In the genomic region with DNA sequence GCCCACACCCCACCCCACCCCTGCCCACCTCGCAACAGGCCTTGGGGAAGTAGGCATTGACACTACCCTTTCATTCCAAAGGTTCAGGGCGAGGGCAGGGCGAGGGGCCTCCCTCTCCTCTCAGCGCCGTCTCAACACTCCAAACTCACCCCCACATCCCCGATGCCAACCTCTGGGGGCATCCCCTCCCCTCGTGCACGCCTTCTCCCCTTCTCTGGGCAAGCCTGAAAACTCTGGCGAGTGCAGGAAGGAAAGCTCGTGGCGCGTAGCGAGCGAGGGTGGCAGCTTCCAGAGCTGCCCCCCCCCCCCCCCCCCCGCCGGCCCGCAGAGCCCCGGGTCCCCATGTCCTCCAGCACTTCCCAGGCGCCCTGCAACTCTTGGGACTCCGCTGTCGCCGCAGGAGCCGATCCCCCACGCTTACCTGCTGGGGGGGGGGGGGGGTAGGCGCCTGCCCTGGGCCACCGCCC, we compare ENCODE assay signal across 8 mouse cellular contexts. TPM values are rescaled to one million over a fixed set of nuclear protein-coding genes. Genes with fewer than 3 reads are reported as not detected.
DNase-seq lines count a peak whose midpoint lies in the region; ATAC-seq and TF ChIP-seq lines count a peak whose summit lies in the region.

No protein-coding gene starts in this region.

- peak overlapping the region; percentile 64 for H3K9ac ChIP-seq in hindbrain, embryonic 11.5 days (ENCODE audit: low read depth, low read length)
- peak overlapping the region; percentile 91 for H3K9ac ChIP-seq in liver, embryonic 11.5 days (ENCODE audit: low read depth, low read length)
- peak overlapping the region; percentile 88 for H3K9ac ChIP-seq in neural tube, embryonic 14.5 days (replicated peaks; ENCODE audit: low read depth, low read length)

- H3K9me3 ChIP-seq in embryonic facial prominence, embryonic 10.5 days: no peaks in the 10 kb centered on the region
- no peaks in the 10 kb centered on the region for H3K9me3 ChIP-seq in hindbrain, embryonic 11.5 days (ENCODE audit: control insufficient read depth, low read length)
- H3K9me3 ChIP-seq in liver, embryonic 11.5 days (ENCODE audit: control insufficient read depth, low read length): no peaks in the 10 kb centered on the region
- H3K9me3 ChIP-seq in neural tube, embryonic 14.5 days (ENCODE audit: control insufficient read depth, low read length): no peaks in the 10 kb centered on the region

- peaks cover 10% of the 10 kb centered on the region for H3K27me3 ChIP-seq in spleen, adult 2 months (ENCODE audit: control insufficient read depth, insufficient read depth, low read length)
- H3K27me3 ChIP-seq in embryonic facial prominence, embryonic 10.5 days (replicated peaks; ENCODE audit: low read depth, poor library complexity, severe bottlenecking): 0 out of 2 replicates have a peak, but pooled peaks cover 9% of the 10 kb centered on the region
- no peaks in the 10 kb centered on the region for H3K27me3 ChIP-seq in hindbrain, embryonic 11.5 days (ENCODE audit: control insufficient read depth, insufficient read depth, low read length)
- H3K27me3 ChIP-seq in liver, embryonic 11.5 days (replicated peaks; ENCODE audit: control insufficient read depth, insufficient read depth, low read length): no peaks in the 10 kb centered on the region
- no peaks in the 10 kb centered on the region for H3K27me3 ChIP-seq in neural tube, embryonic 14.5 days (ENCODE audit: control insufficient read depth, insufficient read depth, low read length)

- H3K4me1 ChIP-seq in spleen, adult 2 months (ENCODE audit: control insufficient read depth, insufficient read depth, insufficient read length): no peaks in the 10 kb centered on the region; the same call in 1 of the 2 replicates
- peaks cover 50% of the 10 kb centered on the region for H3K4me1 ChIP-seq in embryonic facial prominence, embryonic 10.5 days
- peaks cover 7% of the 10 kb centered on the region for H3K4me1 ChIP-seq in hindbrain, embryonic 11.5 days (replicated peaks; ENCODE audit: control insufficient read depth, insufficient read depth, low read length)
- H3K4me1 ChIP-seq in liver, embryonic 11.5 days (replicated peaks; ENCODE audit: control insufficient read depth, insufficient read depth, low read length): peaks cover 46% of the 10 kb centered on the region
- peaks cover 21% of the 10 kb centered on the region for H3K4me1 ChIP-seq in neural tube, embryonic 14.5 days (ENCODE audit: control insufficient read depth, insufficient read depth, low read length)

- no peak for TF ChIP-seq POLR2A in spleen, adult 2 months (IDR thresholded peaks at IDR 0.05; ENCODE audit: low read depth, low read length)

- no peaks in the 10 kb centered on the region for H3K36me3 ChIP-seq in spleen, adult 2 months (ENCODE audit: control insufficient read depth, insufficient read depth, low read length)
- peaks cover 26% of the 10 kb centered on the region for H3K36me3 ChIP-seq in embryonic facial prominence, embryonic 10.5 days (replicated peaks)
- peaks cover 3% of the 10 kb centered on the region; the same call in 1 of the 2 replicates for H3K36me3 ChIP-seq in hindbrain, embryonic 11.5 days (ENCODE audit: control insufficient read depth, insufficient read depth, low read length)
- H3K36me3 ChIP-seq in liver, embryonic 11.5 days (ENCODE audit: control insufficient read depth, insufficient read depth, low read length): peaks cover 9% of the 10 kb centered on the region
- 0 out of 2 replicates have a peak, but pooled peaks cover 7% of the 10 kb centered on the region for H3K36me3 ChIP-seq in neural tube, embryonic 14.5 days (ENCODE audit: control insufficient read depth, insufficient read depth, low read length)

- TF ChIP-seq CTCF in spleen, adult 2 months (IDR thresholded peaks at IDR 0.05; ENCODE audit: extremely low read depth, insufficient read depth, insufficient read length, insufficient replicate concordance): no peak

- no peak for DNase-seq in spleen, adult 2 months (ENCODE audit: low read depth in 1 of 2, low spot score in 2 of 2)
- DNase-seq in spleen, postnatal 36 days (ENCODE audit: low spot score in 2 of 2): no peak
- DNase-seq in embryonic facial prominence, embryonic 10.5 days (ENCODE audit: low spot score): no peak
- peak; percentile 58 for DNase-seq in hindbrain, embryonic 11.5 days (ENCODE audit: low spot score)
- DNase-seq in liver, embryonic 11.5 days (ENCODE audit: low spot score): peak; percentile 53
- DNase-seq in c-Kit-positive CD71-positive TER-119-positive erythroid progenitor cells, embryonic 14.5 days (ENCODE audit: low spot score): no peak
- DNase-seq in ovary, postnatal 14 days (ENCODE audit: low spot score): no peak

- ATAC-seq in hindbrain, embryonic 11.5 days (ENCODE audit: low FRiP score): peak; percentile 56
- peak; percentile 1; the same call in 1 of the 2 replicates for ATAC-seq in liver, embryonic 11.5 days (replicated peaks; ENCODE audit: low FRiP score)
- ATAC-seq in neural tube, embryonic 14.5 days (ENCODE audit: low read depth): peak; percentile 25

- peak overlapping the region; percentile 69 for H3K4me2 ChIP-seq in hindbrain, embryonic 11.5 days (replicated peaks; ENCODE audit: low read depth, low read length)
- peak overlapping the region; percentile 93 for H3K4me2 ChIP-seq in liver, embryonic 11.5 days
- peak overlapping the region; percentile 83 for H3K4me2 ChIP-seq in neural tube, embryonic 14.5 days (ENCODE audit: low read depth, low read length)

- H3K27ac ChIP-seq in spleen, adult 2 months (ENCODE audit: insufficient read depth, low read length): no peak overlapping the region
- H3K27ac ChIP-seq in embryonic facial prominence, embryonic 10.5 days (replicated peaks): peak overlapping the region; percentile 98
- H3K27ac ChIP-seq in hindbrain, embryonic 11.5 days (ENCODE audit: low read depth, low read length): peak overlapping the region; percentile 84
- peak overlapping the region; percentile 93 for H3K27ac ChIP-seq in liver, embryonic 11.5 days (ENCODE audit: low read depth, low read length)
- H3K27ac ChIP-seq in neural tube, embryonic 14.5 days (ENCODE audit: low read depth, low read length): peak overlapping the region; percentile 84

- H3K4me3 ChIP-seq in spleen, adult 2 months (ENCODE audit: extremely low read depth, insufficient read depth, insufficient read length): peak overlapping the region; percentile 61; the same call in 1 of the 2 replicates
- peak overlapping the region; percentile 77 for H3K4me3 ChIP-seq in embryonic facial prominence, embryonic 10.5 days
- H3K4me3 ChIP-seq in hindbrain, embryonic 11.5 days (ENCODE audit: low read depth, low read length): peak overlapping the region; percentile 88
- peak overlapping the region; percentile 84 for H3K4me3 ChIP-seq in liver, embryonic 11.5 days (ENCODE audit: low read depth, low read length)
- peak overlapping the region; percentile 68 for H3K4me3 ChIP-seq in neural tube, embryonic 14.5 days (ENCODE audit: low read depth, low read length)

- under 1% methylated on average over 14 of the region's 26 CpGs for WGBS in spleen, adult 2 months
- WGBS in embryonic facial prominence, embryonic 10.5 days: under 1% methylated on average over 13 of the region's 26 CpGs
- 0% methylated on average over 9 of the region's 26 CpGs for WGBS in hindbrain, embryonic 11.5 days
- under 1% methylated on average over 19 of the region's 26 CpGs for WGBS in liver, embryonic 11.5 days
- WGBS in neural tube, embryonic 14.5 days: 0% methylated on average over 7 of the region's 26 CpGs

RNA-seq across cellular contexts. Expression of a gene that starts 1.1 kb away (rescaled TPM):
- 23.2 and 24.2 TPM in 2 replicates for polyA plus RNA-seq in spleen, adult 2 months (2012; rRNA removed)
- polyA plus RNA-seq in embryonic facial prominence, embryonic 10.5 days (2016; fragmentation: Nextera tagmentation; extraction: Ambion mirVana): 11.6 and 14.0 TPM in 2 replicates
- polyA plus RNA-seq in hindbrain, embryonic 11.5 days (2014; fragmentation: Nextera tagmentation; extraction: Ambion mirVana): 12.4 and 17.3 TPM in 2 replicates
- polyA plus RNA-seq in liver, embryonic 11.5 days (2014; fragmentation: Nextera tagmentation; extraction: Ambion mirVana): 8.3 and 12.3 TPM in 2 replicates
- 10.2 and 11.6 TPM in 2 replicates for polyA plus RNA-seq in neural tube, embryonic 14.5 days (2014; fragmentation: Nextera tagmentation; extraction: Ambion mirVana)

RNA-seq across cellular contexts. Expression of a gene that starts 21.8 kb away (rescaled TPM):
- 22.4 and 31.0 TPM in 2 replicates for polyA plus RNA-seq in spleen, adult 2 months (2012; rRNA removed)
- polyA plus RNA-seq in embryonic facial prominence, embryonic 10.5 days (2016; fragmentation: Nextera tagmentation; extraction: Ambion mirVana): 32.3 and 37.0 TPM in 2 replicates
- polyA plus RNA-seq in hindbrain, embryonic 11.5 days (2014; fragmentation: Nextera tagmentation; extraction: Ambion mirVana): 41.3 and 42.9 TPM in 2 replicates
- 13.2 TPM in 2 replicates for polyA plus RNA-seq in liver, embryonic 11.5 days (2014; fragmentation: Nextera tagmentation; extraction: Ambion mirVana)
- polyA plus RNA-seq in neural tube, embryonic 14.5 days (2014; fragmentation: Nextera tagmentation; extraction: Ambion mirVana): 84.9 and 101 TPM in 2 replicates

RNA-seq across cellular contexts. Expression of a gene that starts 38.0 kb away (rescaled TPM):
- 0.27 TPM in 1 of 2 replicates, not detected in the other for polyA plus RNA-seq in spleen, adult 2 months (2012; rRNA removed)
- 0.39 TPM in 1 of 2 replicates, not detected in the other for polyA plus RNA-seq in embryonic facial prominence, embryonic 10.5 days (2016; fragmentation: Nextera tagmentation; extraction: Ambion mirVana)
- polyA plus RNA-seq in hindbrain, embryonic 11.5 days (2014; fragmentation: Nextera tagmentation; extraction: Ambion mirVana): not detected in 2 replicates
- polyA plus RNA-seq in liver, embryonic 11.5 days (2014; fragmentation: Nextera tagmentation; extraction: Ambion mirVana): 0.55 TPM in 1 of 2 replicates, not detected in the other
- 0.40 TPM in 1 of 2 replicates, not detected in the other for polyA plus RNA-seq in neural tube, embryonic 14.5 days (2014; fragmentation: Nextera tagmentation; extraction: Ambion mirVana)

RNA-seq across cellular contexts. Expression of a gene that starts 38.1 kb away (rescaled TPM):
- 9.4 and 9.5 TPM in 2 replicates for polyA plus RNA-seq in spleen, adult 2 months (2012; rRNA removed)
- 64.5 and 64.6 TPM in 2 replicates for polyA plus RNA-seq in embryonic facial prominence, embryonic 10.5 days (2016; fragmentation: Nextera tagmentation; extraction: Ambion mirVana)
- polyA plus RNA-seq in hindbrain, embryonic 11.5 days (2014; fragmentation: Nextera tagmentation; extraction: Ambion mirVana): 63.8 and 67.8 TPM in 2 replicates
- 56.0 and 56.3 TPM in 2 replicates for polyA plus RNA-seq in liver, embryonic 11.5 days (2014; fragmentation: Nextera tagmentation; extraction: Ambion mirVana)
- 70.7 and 72.0 TPM in 2 replicates for polyA plus RNA-seq in neural tube, embryonic 14.5 days (2014; fragmentation: Nextera tagmentation; extraction: Ambion mirVana)

RNA-seq across cellular contexts. Expression of a gene that starts 53.9 kb away (rescaled TPM):
- 31.5 and 31.8 TPM in 2 replicates for polyA plus RNA-seq in spleen, adult 2 months (2012; rRNA removed)
- polyA plus RNA-seq in embryonic facial prominence, embryonic 10.5 days (2016; fragmentation: Nextera tagmentation; extraction: Ambion mirVana): 31.2 and 32.1 TPM in 2 replicates
- 21.7 and 33.0 TPM in 2 replicates for polyA plus RNA-seq in hindbrain, embryonic 11.5 days (2014; fragmentation: Nextera tagmentation; extraction: Ambion mirVana)
- 18.8 and 19.4 TPM in 2 replicates for polyA plus RNA-seq in liver, embryonic 11.5 days (2014; fragmentation: Nextera tagmentation; extraction: Ambion mirVana)
- 17.9 and 24.9 TPM in 2 replicates for polyA plus RNA-seq in neural tube, embryonic 14.5 days (2014; fragmentation: Nextera tagmentation; extraction: Ambion mirVana)

Comparison
In these comparisons a context has a peak if more than half of its experiments do, and no peak if none do; other contexts are left out.
1. DNase-seq: peak in hindbrain, embryonic 11.5 days (single experiment) and liver, embryonic 11.5 days (single experiment); none in spleen, adult 2 months (0 of 2), spleen, postnatal 36 days (0 of 2), embryonic facial prominence, embryonic 10.5 days (single experiment), c-Kit-positive CD71-positive TER-119-positive erythroid progenitor cells, embryonic 14.5 days (single experiment) and ovary, postnatal 14 days (single experiment).
2. ATAC-seq: peak in every context shown above with its lines; median percentile 56 in hindbrain, embryonic 11.5 days; 25 in neural tube, embryonic 14.5 days; 1 in liver, embryonic 11.5 days.
3. Peak in every context shown above with its lines, with median percentiles within 50 percentile points of each other: H3K4me3 ChIP-seq, H3K4me2 ChIP-seq and H3K9ac ChIP-seq.